Mouse (Mus musculus) bone marrow macrophage, adult 2 months (primary cell): ENCODE measurements around the gene Bola3.

Experiments used
- CTCF ChIP-seq: IDR thresholded peaks from 2 replicates; pipeline ENCODE4 v1.5.1; 2012; ENCODE audit warnings: low read depth, mild to moderate bottlenecking, low read length, moderate library complexity
- POLR2A ChIP-seq: IDR thresholded peaks from 2 replicates; pipeline ENCODE4 v1.6.1; 2012; ENCODE audit warnings: mild to moderate bottlenecking, low read depth, low read length, borderline replicate concordance

- no peak for TF ChIP-seq POLR2A
- no peak for TF ChIP-seq CTCF
Measured at GRCm38 (mm10) chr6:83395544-83396229, 46.7 kb downstream of the Bola3 start.
